Mouse (Mus musculus) WW6 (cell line): Measurements from ENCODE around the gene Myl6.

ENCODE experiments used
- DNase-seq: peaks from one replicate; pipeline ENCODE4 v3.0.0-alpha.2; 2013; ENCODE audit warnings: low read depth, low spot score

Myl6 gene

DNA sequence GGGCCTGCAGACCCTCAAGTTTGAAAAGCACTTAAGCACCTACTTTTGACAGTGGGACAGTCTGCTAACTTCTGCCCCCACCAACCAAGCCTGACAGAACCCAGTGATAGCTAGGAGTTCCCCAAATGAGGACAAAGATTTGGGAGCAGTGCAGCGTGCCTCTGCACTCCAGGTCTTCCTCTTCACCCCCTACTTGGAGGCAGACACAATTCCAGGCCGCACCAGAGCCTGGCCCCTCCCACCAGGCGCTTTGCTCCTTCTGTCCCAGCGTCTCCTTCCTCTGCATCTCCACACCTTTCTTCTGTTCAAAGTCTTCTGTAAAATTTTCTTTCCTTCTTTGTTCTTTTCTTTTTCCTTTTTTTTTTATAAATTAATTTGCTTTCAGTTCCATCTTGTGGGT lies 4.2 kb downstream of the Myl6 start:
- no peak for DNase-seq

DNA sequence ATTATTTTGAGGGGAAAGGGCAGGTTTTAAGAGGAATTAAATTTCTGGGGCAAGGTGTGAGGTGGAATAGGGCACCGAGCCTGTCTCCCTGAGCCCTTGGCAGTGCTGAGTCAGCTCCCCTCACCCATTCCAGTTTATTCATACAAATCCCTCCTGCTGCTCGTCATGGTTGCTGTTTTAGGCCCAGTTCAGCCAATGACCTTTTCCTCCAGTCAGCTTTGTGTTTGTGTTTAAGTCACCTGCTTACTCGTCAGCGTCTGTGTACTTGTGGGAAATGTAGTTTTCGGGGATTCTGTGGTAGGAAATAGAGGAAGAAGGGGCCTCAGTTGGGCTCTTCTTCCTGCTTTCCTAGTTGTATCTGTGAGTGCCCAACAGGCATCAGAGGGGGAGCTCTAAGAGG lies 4.6 kb downstream of the Myl6 start:
- DNase-seq = no peak

DNA sequence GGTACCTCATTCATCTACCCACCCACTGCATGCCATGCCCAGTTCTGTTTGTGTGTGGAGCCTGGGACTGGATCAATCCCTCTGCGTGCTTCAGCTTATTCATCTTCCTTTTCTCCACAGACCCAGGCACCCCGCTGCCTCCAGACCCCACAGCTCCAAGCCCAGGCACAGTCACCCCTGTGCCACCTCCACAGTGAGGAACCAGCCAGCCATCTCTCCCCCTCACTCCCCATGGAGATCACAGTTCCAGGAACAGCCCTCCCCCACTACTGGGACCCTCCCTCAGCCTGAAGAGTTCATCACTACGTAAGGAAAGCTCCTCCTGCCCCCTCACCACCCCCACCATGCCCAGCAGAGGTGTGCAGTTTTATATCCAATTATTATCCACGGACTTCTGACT lies 5.2 kb downstream of the Myl6 start:
- no peak for DNase-seq

GRCm38 (mm10) chr10:128487861-128488712 lies 5.9 kb downstream of the Myl6 start:
- no peak for DNase-seq

DNA sequence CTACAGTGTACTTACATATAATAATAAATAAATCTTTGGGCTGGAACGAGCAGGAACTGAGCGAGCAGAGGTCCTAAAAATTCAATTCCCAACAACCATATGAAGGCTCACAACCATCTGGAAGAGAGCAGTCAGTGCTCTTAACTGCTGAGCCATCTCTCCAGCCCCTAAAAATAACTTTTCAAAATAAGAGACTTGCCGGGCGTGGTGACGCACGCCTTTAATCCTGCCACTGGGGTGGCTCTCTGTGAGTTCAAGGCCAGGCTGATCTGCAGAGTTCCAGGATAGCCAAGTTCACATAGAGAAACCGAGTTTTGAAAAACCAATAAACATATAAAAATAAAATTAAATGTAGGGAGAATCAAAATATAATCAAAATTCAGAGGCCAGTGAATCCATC lies 7.6 kb downstream of the Myl6 start:
- no peak for DNase-seq

- DNase-seq = peak; percentile 55
Measured at GRCm38 (mm10) chr10:128474366-128474765, 19.6 kb downstream of the Myl6 start.

- no peak for DNase-seq
Measured at GRCm38 (mm10) chr10:128460270-128460630, 33.7 kb downstream of the Myl6 start.

GRCm38 (mm10) chr10:128459409-128460269 lies 34.3 kb downstream of the Myl6 start:
- DNase-seq = no peak

- DNase-seq = no peak
Measured at GRCm38 (mm10) chr10:128458719-128459408, 35.1 kb downstream of the Myl6 start, which contains the start of gene Smarcc2. TSS of gene Smarcc2 (plus strand) at chr10:128459248.

DNA sequence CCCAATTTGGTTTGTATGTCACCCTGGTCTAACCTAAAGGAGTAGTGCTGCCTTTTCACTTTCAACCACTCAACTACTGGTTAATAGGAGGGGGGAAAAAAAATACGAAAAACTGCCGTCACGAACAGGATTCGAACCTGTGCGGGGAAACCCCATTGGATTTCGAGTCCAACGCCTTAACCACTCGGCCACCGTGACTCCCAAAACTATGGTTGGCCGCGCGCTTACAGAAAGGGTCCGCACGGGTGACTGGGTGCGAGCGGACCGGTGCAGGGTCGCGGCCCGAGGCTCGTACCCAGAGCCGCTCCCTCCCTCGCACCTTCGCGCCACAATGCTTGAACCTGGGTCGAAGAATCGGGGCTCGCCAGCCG lies 35.6 kb downstream of the Myl6 start:
- peak; percentile 65 for DNase-seq

GRCm38 (mm10) chr10:128457676-128458075 lies 36.3 kb downstream of the Myl6 start:
- DNase-seq = no peak

DNA sequence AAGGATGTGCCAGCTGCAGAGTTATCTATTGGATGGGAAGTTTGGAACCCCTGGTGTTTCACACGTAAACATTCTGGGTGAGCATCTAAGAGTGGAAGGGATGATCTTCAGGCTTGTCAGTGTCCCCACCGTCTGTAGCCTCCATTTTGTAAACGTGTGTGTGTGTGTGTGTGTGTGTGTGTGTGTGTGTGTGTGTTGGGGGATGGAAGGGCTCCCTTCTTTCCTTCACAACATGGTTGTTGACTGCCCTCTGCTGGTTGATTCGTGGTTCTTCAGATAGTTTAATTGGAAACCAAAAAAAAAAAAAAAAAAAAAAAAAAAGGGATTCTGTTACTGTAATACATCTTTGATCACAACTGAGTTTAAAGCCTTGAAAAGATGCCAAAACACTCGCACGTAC lies 38.7 kb downstream of the Myl6 start:
- DNase-seq = no peak

DNA sequence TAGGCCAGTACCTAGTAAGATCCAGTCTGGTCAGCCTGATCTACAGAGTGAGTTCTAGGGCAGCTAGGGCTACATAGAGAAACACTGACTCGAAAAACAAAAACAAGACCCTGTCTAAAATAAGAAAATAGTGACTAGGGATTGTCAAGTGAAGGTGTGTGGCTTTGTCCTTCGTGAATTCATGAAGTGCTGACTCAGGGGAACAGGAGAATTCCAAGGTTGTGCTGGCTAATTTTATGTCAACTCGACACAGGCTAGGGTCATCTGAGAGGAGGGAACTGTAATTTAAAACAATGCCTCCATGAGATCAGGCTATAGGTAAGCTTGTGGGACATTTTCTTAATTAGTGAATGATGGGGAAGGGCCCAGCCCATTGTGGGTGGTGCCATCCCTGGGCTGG lies 39.5 kb downstream of the Myl6 start:
- no peak for DNase-seq

DNA sequence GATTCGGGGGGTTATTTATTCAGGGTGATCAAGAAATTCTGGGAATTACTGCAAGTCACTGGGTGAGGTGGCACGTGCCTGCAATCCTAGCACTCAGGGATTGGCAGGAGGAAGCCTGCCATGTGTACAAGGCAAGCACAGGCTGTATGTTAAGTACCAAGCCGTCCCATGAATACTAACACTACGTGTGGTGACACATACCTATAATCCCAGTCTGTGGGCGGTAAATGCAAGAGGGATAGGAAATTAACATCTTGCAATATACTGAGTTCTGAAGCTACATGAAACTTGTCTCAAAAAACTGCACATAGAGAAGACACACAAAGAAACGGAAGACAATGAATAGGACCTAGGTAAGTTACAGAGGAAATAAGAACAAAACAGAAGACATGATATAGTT lies 42.9 kb downstream of the Myl6 start:
- DNase-seq = no peak

- no peak for DNase-seq
Measured at GRCm38 (mm10) chr10:128445407-128445806, 48.5 kb downstream of the Myl6 start.

GRCm38 (mm10) chr10:128444354-128444753 lies 49.6 kb downstream of the Myl6 start:
- no peak for DNase-seq

GRCm38 (mm10) chr10:128442718-128443117 lies 51.2 kb downstream of the Myl6 start:
- no peak for DNase-seq

- no peak for DNase-seq
Measured at GRCm38 (mm10) chr10:128441324-128442119, 52.4 kb downstream of the Myl6 start.
